Mouse (Mus musculus): ENCODE data around the gene Sec16b. TPM values are rescaled to one million over a fixed set of nuclear protein-coding genes. Genes with fewer than 3 reads are reported as not detected.

Sec16b gene
- polyA plus RNA-seq, 1 experiment from 2014 or later, result 0.38 TPM

GRCm38 (mm10) chr1:157480090-157480489 is 26.4 kb upstream of the Sec16b start:
- ATAC-seq (replicated peaks), result no peak
- Histone ChIP-seq H3K9me3 (no peaks in the 10 kb centered on the region), H3K4me3 (no peak overlapping the region), H3K9ac (replicated peaks) (no peak overlapping the region), H3K36me3 (no peaks in the 10 kb centered on the region), H3K4me1 (no peaks in the 10 kb centered on the region), H3K4me2 (replicated peaks) (no peak overlapping the region), H3K27ac (replicated peaks) (no peak overlapping the region), H3K27me3 (no peaks in the 10 kb centered on the region)
- WGBS, result 27% methylated on average over 9 of the region's 9 CpGs

- no peak for ATAC-seq (replicated peaks)
- Histone ChIP-seq H3K4me1 (no peaks in the 10 kb centered on the region), H3K9me3 (no peaks in the 10 kb centered on the region), H3K4me3 (no peak overlapping the region), H3K27me3 (no peaks in the 10 kb centered on the region), H3K27ac (replicated peaks) (no peak overlapping the region), H3K36me3 (no peaks in the 10 kb centered on the region), H3K9ac (replicated peaks) (no peak overlapping the region), H3K4me2 (replicated peaks) (no peak overlapping the region)
- WGBS, result 78% methylated on average over 3 of the region's 3 CpGs
These were observed 25.6 kb upstream of the Sec16b start for GRCm38 (mm10) chr1:157480901-157481300.

DNA sequence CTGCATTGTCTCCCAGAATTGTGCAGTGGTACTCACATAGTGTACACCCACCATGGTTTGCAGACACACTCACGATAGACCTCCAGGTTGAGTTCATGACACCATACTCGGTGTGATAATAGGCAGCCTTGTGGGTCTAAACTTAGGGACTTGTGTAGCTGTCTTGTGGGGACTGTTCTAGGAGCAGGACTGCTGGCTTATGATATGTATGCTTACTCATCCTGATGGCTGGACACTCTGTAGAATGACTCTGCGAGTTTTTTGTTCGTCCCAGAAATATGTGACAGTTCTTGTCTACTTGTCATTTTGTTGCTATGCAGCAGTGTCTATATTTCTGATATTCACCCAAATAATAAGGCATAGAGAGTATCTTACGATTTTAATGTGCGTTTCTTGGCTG is 24.9 kb upstream of the Sec16b start:
- WGBS, result 94% methylated on average over 6 of the region's 6 CpGs
- no peak for ATAC-seq (replicated peaks)
- Histone ChIP-seq H3K4me3 (no peak overlapping the region), H3K36me3 (no peaks in the 10 kb centered on the region), H3K27ac (replicated peaks) (no peak overlapping the region), H3K9ac (replicated peaks) (no peak overlapping the region), H3K27me3 (no peaks in the 10 kb centered on the region), H3K9me3 (no peaks in the 10 kb centered on the region), H3K4me1 (no peaks in the 10 kb centered on the region), H3K4me2 (replicated peaks) (no peak overlapping the region)

DNA sequence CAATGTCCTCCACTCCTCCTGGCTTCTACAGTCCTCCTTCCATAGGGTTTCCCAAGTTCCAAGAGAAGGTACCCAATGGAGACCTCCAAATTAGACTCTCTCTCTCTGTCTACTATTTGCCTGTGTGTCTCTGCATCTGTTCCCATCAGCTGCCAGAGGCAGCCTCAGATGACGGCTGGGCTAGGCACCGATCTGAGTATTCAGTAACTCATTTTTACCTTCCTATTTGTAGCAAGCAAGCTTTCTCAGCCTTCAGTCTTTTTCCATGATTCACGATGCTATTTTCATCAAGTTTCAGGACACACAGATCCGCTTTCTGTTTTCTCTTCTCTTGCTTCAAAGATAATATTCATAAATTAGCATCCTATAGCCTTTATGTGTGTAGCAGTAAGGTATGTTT is 22.4 kb upstream of the Sec16b start:
- WGBS, result 96% methylated on average over 4 of the region's 4 CpGs
- H3K27me3 ChIP-seq, result no peaks in the 10 kb centered on the region
- no peaks in the 10 kb centered on the region for H3K9me3 ChIP-seq
- no peak overlapping the region for H3K4me3 ChIP-seq
- H3K9ac ChIP-seq (replicated peaks), result no peak overlapping the region
- no peak overlapping the region for H3K27ac ChIP-seq (replicated peaks)
- no peaks in the 10 kb centered on the region for H3K4me1 ChIP-seq
- no peak overlapping the region for H3K4me2 ChIP-seq (replicated peaks)
- no peak for ATAC-seq (replicated peaks)
- H3K36me3 ChIP-seq, result no peaks in the 10 kb centered on the region

GRCm38 (mm10) chr1:157500657-157501056 is 5.9 kb upstream of the Sec16b start:
- 90% methylated on average over 1 of the region's 1 CpGs for WGBS

DNA sequence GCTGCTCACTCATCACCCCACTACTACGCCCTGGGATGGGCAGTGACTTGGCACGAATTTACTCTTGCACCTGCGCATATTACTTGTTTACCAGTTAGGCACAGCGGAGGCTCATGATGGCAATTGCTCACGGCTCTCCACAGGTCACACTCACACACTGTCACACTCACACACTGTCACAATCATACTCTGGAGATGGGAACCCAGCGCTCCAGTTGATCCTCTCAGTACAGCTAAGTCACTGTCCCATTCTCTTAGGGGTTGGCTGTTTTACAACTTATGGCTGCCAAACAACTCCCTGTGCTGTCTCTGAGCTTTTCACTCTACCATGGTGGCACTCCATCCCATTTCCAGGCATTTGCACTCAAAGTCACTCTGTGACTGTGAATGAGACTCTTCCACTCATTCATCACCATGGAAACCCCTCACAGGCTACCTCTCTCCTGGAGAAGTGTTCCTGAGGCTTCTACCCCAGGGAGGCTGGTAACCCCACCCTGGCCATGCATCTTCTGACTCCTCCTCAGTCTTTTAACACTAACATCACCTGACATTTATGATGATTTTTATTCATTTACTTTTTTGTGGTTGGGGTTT is 5.1 kb upstream of the Sec16b start:
- peaks cover 4% of the 10 kb centered on the region for H3K4me1 ChIP-seq
- no peak overlapping the region for H3K4me3 ChIP-seq
- no peak overlapping the region for H3K9ac ChIP-seq (replicated peaks)
- H3K27ac ChIP-seq (replicated peaks), result no peak overlapping the region
- WGBS, result 84% methylated on average over 6 of the region's 6 CpGs
- H3K4me2 ChIP-seq (replicated peaks), result no peak overlapping the region
- no peak for ATAC-seq (replicated peaks)
- no peaks in the 10 kb centered on the region for H3K36me3 ChIP-seq
- no peaks in the 10 kb centered on the region for H3K9me3 ChIP-seq
- H3K27me3 ChIP-seq, result no peaks in the 10 kb centered on the region

More at GRCm38 (mm10) chr1:157500657-157501056, 5.9 kb upstream of the Sec16b start:
- Histone ChIP-seq H3K4me2 (replicated peaks) (no peak overlapping the region), H3K9me3 (no peaks in the 10 kb centered on the region), H3K4me3 (no peak overlapping the region), H3K27me3 (no peaks in the 10 kb centered on the region), H3K9ac (replicated peaks) (no peak overlapping the region), H3K27ac (replicated peaks) (no peak overlapping the region), H3K36me3 (no peaks in the 10 kb centered on the region), H3K4me1 (peaks cover 3% of the 10 kb centered on the region; the same call in 1 of the 2 replicates)
- peak; percentile 32; the same call in 1 of the 2 replicates for ATAC-seq (replicated peaks)

DNA sequence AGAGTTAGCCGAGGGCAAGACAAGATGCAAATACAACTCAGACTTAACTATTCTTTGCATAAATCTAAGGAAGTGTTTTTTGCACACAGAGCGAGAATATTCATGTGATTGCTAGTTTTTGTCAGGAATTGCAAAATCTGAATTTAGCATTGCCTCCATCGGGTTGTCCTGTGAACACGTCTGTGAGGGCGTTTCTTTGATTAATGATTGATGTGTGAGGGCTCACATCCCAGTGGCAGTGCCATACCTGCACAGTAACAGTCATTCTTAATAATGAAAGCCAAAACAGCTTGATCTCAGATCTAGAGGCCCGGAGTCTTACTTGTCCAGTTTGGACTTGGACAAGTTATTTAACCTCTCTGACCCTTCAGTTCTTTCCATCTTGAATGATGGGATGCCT is 3.5 kb upstream of the Sec16b start:
- WGBS, result 82% methylated on average over 6 of the region's 6 CpGs
- no peak overlapping the region for H3K4me2 ChIP-seq (replicated peaks)
- no peak for ATAC-seq (replicated peaks)

DNA sequence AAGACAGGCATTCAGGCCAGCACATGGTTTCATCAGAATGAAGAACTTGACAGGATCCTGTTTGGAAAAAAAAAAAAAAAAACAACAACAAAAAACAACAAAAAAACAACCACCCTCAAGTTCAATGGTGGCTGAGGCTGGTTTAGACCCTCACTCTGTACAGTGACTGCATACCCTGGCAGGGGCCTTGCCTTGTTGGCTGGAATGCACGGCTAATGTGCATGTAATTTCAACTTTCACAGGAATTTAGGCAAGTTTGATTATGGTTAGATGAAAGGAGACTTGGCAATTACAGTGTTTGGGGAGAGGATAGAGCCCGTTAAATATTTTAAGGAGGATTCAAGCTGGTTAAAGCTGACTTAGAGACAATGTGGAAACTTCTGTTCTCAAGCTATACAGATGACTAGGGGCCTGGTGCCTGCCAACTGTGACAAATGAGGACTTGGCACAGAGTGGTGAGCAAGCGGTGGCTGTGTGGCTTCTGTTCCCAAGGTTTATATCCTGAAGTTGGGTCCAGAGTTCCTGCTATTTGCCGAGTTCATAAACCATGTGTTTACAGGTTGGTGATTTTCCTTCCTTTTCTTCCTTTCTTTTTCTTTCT is 567 bp downstream of the Sec16b start:
- 25% methylated on average over 4 of the region's 4 CpGs for WGBS
- Histone ChIP-seq H3K9ac (replicated peaks) (no peak overlapping the region), H3K4me3 (no peak overlapping the region), H3K27me3 (no peaks in the 10 kb centered on the region), H3K4me1 (peaks cover 14% of the 10 kb centered on the region), H3K36me3 (no peaks in the 10 kb centered on the region), H3K27ac (replicated peaks) (peak overlapping the region; percentile 35), H3K4me2 (replicated peaks) (no peak overlapping the region), H3K9me3 (no peaks in the 10 kb centered on the region)
- ATAC-seq (replicated peaks), result peak; percentile 86

More for the DNA sequence above, 3.5 kb upstream of the Sec16b start:
- H3K36me3 ChIP-seq, result no peaks in the 10 kb centered on the region
- H3K27ac ChIP-seq (replicated peaks), result no peak overlapping the region
- no peak overlapping the region for H3K9ac ChIP-seq (replicated peaks)
- H3K27me3 ChIP-seq, result no peaks in the 10 kb centered on the region
- no peaks in the 10 kb centered on the region for H3K9me3 ChIP-seq
- H3K4me3 ChIP-seq, result no peak overlapping the region
- peaks cover 16% of the 10 kb centered on the region for H3K4me1 ChIP-seq

DNA sequence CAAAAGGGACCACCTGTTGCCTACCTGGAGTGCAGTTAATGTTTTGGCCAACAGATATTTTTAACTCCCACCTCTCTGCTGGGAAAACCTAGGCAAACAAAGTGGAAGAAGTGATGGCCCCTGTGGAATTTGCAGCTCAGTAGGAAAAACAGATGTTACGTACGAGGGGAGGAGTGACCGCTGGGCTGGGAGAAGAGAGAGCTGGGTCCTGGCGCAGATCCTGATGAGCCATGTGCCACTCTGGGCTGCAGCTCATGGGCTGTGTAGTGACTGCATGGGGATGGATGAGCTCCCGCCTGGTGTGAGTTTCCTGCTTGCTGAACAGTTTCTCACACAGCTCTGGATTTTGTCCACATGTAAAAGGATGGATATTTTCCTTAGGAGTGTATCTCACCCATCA is 1.3 kb downstream of the Sec16b start:
- peak; percentile 43; the same call in 1 of the 2 replicates for ATAC-seq (replicated peaks)
- H3K36me3 ChIP-seq, result no peaks in the 10 kb centered on the region
- no peak overlapping the region for H3K4me2 ChIP-seq (replicated peaks)
- no peak overlapping the region for H3K4me3 ChIP-seq
- H3K27ac ChIP-seq (replicated peaks), result no peak overlapping the region
- H3K4me1 ChIP-seq, result peaks cover 14% of the 10 kb centered on the region
- H3K9ac ChIP-seq (replicated peaks), result no peak overlapping the region
- no peaks in the 10 kb centered on the region for H3K27me3 ChIP-seq
- H3K9me3 ChIP-seq, result no peaks in the 10 kb centered on the region
- WGBS, result 46% methylated on average over 5 of the region's 5 CpGs

DNA sequence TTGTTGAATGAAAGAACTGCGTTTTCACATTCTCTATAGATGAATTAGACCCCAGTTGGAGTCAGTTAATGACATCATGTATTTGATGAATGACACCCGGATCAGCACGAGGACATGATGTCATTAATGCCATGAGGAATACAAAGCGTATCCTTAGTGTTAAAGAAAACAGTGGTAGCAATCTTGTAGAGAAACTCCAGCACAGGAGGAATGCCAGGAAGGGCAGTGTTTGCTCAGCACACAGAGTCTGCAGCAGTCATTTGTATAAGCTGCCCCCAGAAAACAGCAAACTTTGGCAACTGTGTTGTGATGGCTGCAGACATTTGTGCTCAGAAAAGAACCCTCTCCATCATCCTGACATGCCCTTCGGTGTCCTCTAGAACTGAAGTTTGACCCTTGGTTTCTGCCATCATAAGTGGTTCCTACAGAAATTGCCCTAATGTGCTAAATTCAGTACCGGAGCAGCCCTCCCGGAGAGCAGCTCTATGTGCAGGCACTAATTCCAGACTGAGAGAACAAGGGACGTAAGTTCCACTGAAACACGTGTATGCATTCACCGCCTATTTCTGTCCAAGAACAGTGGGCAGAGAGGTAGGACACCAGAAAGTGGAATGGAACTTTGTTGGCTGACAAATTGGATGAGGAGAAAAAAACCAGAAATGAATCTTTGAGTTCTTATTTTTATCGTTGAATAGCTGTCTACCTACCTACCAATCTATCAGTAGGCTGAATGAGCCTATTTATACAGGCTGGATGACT is 6.3 kb downstream of the Sec16b start:
- Histone ChIP-seq H3K4me3 (no peak overlapping the region), H3K27ac (replicated peaks) (no peak overlapping the region), H3K4me2 (replicated peaks) (no peak overlapping the region), H3K27me3 (no peaks in the 10 kb centered on the region), H3K36me3 (no peaks in the 10 kb centered on the region), H3K9me3 (no peaks in the 10 kb centered on the region), H3K4me1 (peaks cover 7% of the 10 kb centered on the region; the same call in 1 of the 2 replicates), H3K9ac (replicated peaks) (no peak overlapping the region)
- ATAC-seq (replicated peaks), result no peak
- 50% methylated on average over 11 of the region's 11 CpGs for WGBS

GRCm38 (mm10) chr1:157513559-157513958 is 7.0 kb downstream of the Sec16b start:
- Histone ChIP-seq H3K9me3 (no peaks in the 10 kb centered on the region), H3K27ac (replicated peaks) (no peak overlapping the region), H3K4me1 (peaks cover 10% of the 10 kb centered on the region; the same call in 1 of the 2 replicates), H3K27me3 (no peaks in the 10 kb centered on the region), H3K4me3 (no peak overlapping the region), H3K4me2 (replicated peaks) (no peak overlapping the region), H3K36me3 (no peaks in the 10 kb centered on the region), H3K9ac (replicated peaks) (no peak overlapping the region)
- WGBS, result 74% methylated on average over 9 of the region's 9 CpGs
- ATAC-seq (replicated peaks), result no peak

GRCm38 (mm10) chr1:157514298-157514697 is 7.8 kb downstream of the Sec16b start:
- no peak for ATAC-seq (replicated peaks)
- Histone ChIP-seq H3K9ac (replicated peaks) (no peak overlapping the region), H3K9me3 (no peaks in the 10 kb centered on the region), H3K4me3 (no peak overlapping the region), H3K4me2 (replicated peaks) (no peak overlapping the region), H3K27ac (replicated peaks) (no peak overlapping the region), H3K36me3 (no peaks in the 10 kb centered on the region), H3K27me3 (no peaks in the 10 kb centered on the region), H3K4me1 (peaks cover 16% of the 10 kb centered on the region)
- 77% methylated on average over 4 of the region's 4 CpGs for WGBS

Measured in forebrain, embryonic 15.5 days (tissue).